Mouse (Mus musculus) limb, embryonic 15.5 days (tissue): Measurements from ENCODE around the gene Psmd9. TPM values are rescaled to one million over a fixed set of nuclear protein-coding genes. Genes with fewer than 3 reads are reported as not detected.

ENCODE experiments used
- ATAC-seq: fragments of 200-750 bp; cut with Nextera tagmentation; 2 replicates; pipeline ENCODE4 v1.8.0; 2017; ENCODE audit warnings: low read depth, moderate TSS enrichment; ENCODE audit not compliant: insufficient number of reproducible peaks, low FRiP score, low TSS enrichment
- H3K27ac ChIP-seq: fragments of 300-500 bp; sonication (generic); 2 replicates; pipeline ENCODE4 v1.5.1; 2015; ENCODE audit warnings: moderate library complexity, mild to moderate bottlenecking, inconsistent platforms
- H3K27me3 ChIP-seq: fragments of 300-500 bp; sonication (generic); 2 replicates; pipeline ENCODE4 v1.6.1; 2015; ENCODE audit warnings: inconsistent platforms
- H3K36me3 ChIP-seq: fragments of 300-500 bp; sonication (generic); 2 replicates; pipeline ENCODE4 v1.6.1; 2015; ENCODE audit warnings: inconsistent platforms
- H3K4me1 ChIP-seq: fragments of 300-500 bp; sonication (generic); 2 replicates; pipeline ENCODE4 v1.6.1; 2015; ENCODE audit warnings: inconsistent platforms
- H3K4me2 ChIP-seq: fragments of 300-500 bp; sonication (generic); 2 replicates; pipeline ENCODE4 v1.6.1; 2015; ENCODE audit warnings: mild to moderate bottlenecking, inconsistent platforms
- H3K4me3 ChIP-seq: fragments of 300-500 bp; sonication (generic); 2 replicates; pipeline ENCODE4 v1.5.1; 2015; ENCODE audit warnings: mild to moderate bottlenecking, inconsistent platforms
- H3K9ac ChIP-seq: fragments of 300-500 bp; sonication (generic); 2 replicates; pipeline ENCODE4 v1.6.1; 2015; ENCODE audit warnings: inconsistent platforms
- H3K9me3 ChIP-seq: fragments of 300-500 bp; sonication (generic); 2 replicates; pipeline ENCODE4 v1.6.1; 2016; ENCODE audit warnings: inconsistent platforms
- WGBS: fragments of 180-500 bp; shearing (Covaris S2); methylation state at CpG from one replicate; pipeline ENCODE4 v1.1.7; 2015; 5-methylcytosine and 5-hydroxymethylcytosine counted together
- polyA plus RNA-seq: library from polyadenylated mRNA; unstranded; fragments of >200 nt; fragmentation: Nextera tagmentation; extraction: Ambion mirVana; gene quantifications from 2 replicates; pipeline ENCODE4 v1.2.1, GENCODE M21; 2015

The Psmd9 gene
- polyA plus RNA-seq, 1 experiment from 2014 or later = 93.3 TPM

- no peak overlapping the region for H3K4me3 ChIP-seq
- H3K27ac ChIP-seq = no peak overlapping the region
- no peak overlapping the region for H3K9ac ChIP-seq
- no peaks in the 10 kb centered on the region for H3K9me3 ChIP-seq
- peaks cover 15% of the 10 kb centered on the region; the same call in 1 of the 2 replicates for H3K4me1 ChIP-seq
- H3K27me3 ChIP-seq = no peaks in the 10 kb centered on the region
- no peak overlapping the region for H3K4me2 ChIP-seq
- H3K36me3 ChIP-seq = no peaks in the 10 kb centered on the region
- ATAC-seq = no peak
- WGBS = 50% methylated on average over 23 of the region's 23 CpGs
These were observed 128.0 kb downstream of the Psmd9 start for GRCm38 (mm10) chr5:123296972-123297754.

DNA sequence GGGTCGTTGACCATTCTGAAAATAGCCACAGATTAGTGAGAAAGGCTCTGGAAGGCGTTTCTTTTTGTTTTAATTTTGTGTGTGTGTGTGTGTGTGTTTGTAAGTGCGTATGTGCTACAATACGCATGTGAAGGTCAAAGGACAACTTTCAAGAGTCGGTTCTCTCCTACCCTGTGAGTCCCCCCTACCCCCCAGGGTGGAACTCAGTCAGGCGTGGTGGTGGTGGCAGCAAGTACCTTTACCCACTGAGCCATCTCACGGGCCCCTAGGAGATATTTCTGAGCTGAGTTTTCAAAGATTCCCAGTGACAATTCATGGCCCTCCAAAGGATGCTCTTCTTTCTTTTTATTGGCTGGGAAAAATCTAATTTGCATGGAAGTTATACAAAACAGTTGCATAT is 128.6 kb downstream of the Psmd9 start:
- no peak overlapping the region for H3K4me2 ChIP-seq
- no peak overlapping the region for H3K9ac ChIP-seq
- H3K36me3 ChIP-seq = no peaks in the 10 kb centered on the region
- H3K4me3 ChIP-seq = no peak overlapping the region
- peaks cover 15% of the 10 kb centered on the region; the same call in 1 of the 2 replicates for H3K4me1 ChIP-seq
- 79% methylated on average over 7 of the region's 7 CpGs for WGBS
- ATAC-seq = no peak
- no peak overlapping the region for H3K27ac ChIP-seq
- H3K27me3 ChIP-seq = no peaks in the 10 kb centered on the region
- H3K9me3 ChIP-seq = no peaks in the 10 kb centered on the region

- no peaks in the 10 kb centered on the region for H3K9me3 ChIP-seq
- H3K36me3 ChIP-seq = no peaks in the 10 kb centered on the region
- no peaks in the 10 kb centered on the region for H3K27me3 ChIP-seq
- no peak overlapping the region for H3K4me3 ChIP-seq
- H3K9ac ChIP-seq = no peak overlapping the region
- H3K4me1 ChIP-seq = peaks cover 15% of the 10 kb centered on the region; the same call in 1 of the 2 replicates
- ATAC-seq = no peak
- no peak overlapping the region for H3K27ac ChIP-seq
- WGBS = 93% methylated on average over 6 of the region's 6 CpGs
- H3K4me2 ChIP-seq = no peak overlapping the region
These were observed 129.3 kb downstream of the Psmd9 start for GRCm38 (mm10) chr5:123298526-123298925.

Other genes with a start within 250 kb of the Psmd9 start
- gene Kdm2b, start 179.6 kb upstream of the Psmd9 start, polyA plus RNA-seq = 42.1 and 46.0 TPM in 2 replicates
- 16.4 and 18.2 TPM in 2 replicates for gene Orai1, start 154.3 kb upstream of the Psmd9 start, polyA plus RNA-seq
- gene Morn3, start 122.4 kb upstream of the Psmd9 start, polyA plus RNA-seq = 1.0 TPM in 1 of 2 replicates, not detected in the other
- 18.8 and 23.1 TPM in 2 replicates for gene Tmem120b, start 101.0 kb upstream of the Psmd9 start, polyA plus RNA-seq
- gene Rhof, start 36.7 kb upstream of the Psmd9 start, polyA plus RNA-seq = 4.9 and 5.7 TPM in 2 replicates
- 8.9 and 10.4 TPM in 2 replicates for gene Setd1b, start 27.2 kb upstream of the Psmd9 start, polyA plus RNA-seq
- not detected in 2 replicates for gene Hpd, start 13.3 kb downstream of the Psmd9 start, polyA plus RNA-seq
- 0.23 and 0.87 TPM in 2 replicates for gene Wdr66, start 82.7 kb downstream of the Psmd9 start, polyA plus RNA-seq
- 20.4 and 22.3 TPM in 2 replicates for gene Bcl7a, start 174.4 kb downstream of the Psmd9 start, polyA plus RNA-seq
- gene Mlxip, start 225.4 kb downstream of the Psmd9 start, polyA plus RNA-seq = 12.7 and 13.7 TPM in 2 replicates